Mouse (Mus musculus): ENCODE results near the gene Stk36. TPM values are rescaled to one million over a fixed set of nuclear protein-coding genes. Genes with fewer than 3 reads are reported as not detected.

Stk36 gene
- polyA plus RNA-seq, 1 experiment from 2014 or later: 0.32 TPM

DNA sequence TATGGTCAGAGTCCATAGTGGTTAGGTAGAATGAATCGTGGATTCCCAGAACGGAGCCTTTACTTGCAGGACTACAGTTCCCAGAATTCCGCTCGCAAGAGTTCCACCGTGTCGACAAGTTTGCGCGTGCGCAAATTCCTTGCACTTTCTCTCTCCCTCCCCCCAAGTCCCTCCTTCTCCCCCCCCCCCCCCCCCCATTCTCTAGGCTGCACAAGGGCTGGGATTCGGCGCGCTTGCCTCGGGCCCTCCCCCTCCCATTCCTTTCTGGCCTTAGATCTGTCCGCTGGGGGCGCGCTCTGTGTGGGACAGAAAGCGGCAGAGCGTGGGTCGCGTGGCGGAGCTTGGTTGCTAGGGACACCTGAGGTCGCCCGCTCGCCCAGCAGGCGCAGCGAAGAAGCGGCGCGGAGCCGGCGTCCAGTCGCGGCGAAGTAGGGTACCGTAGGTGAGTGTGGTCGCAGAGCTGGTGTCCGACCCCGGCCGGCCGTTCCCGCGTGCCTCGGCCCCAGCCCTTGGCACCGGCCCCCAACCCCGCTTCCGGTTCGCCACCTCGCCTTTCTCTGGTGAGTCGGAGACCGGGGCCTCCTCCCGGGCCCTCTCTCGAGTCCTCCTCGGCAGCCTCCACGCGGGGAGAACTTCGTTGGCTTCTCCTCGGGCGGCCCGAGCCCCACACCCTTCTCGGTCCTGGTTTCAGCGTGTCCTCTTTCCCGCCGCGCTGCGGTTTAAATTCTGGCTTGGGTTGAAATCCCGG lies 60.4 kb downstream of the Stk36 start, which contains the start of gene Ttll4:
Ttll4 (plus strand) TSS at position 298 of the 748 bp plus-strand sequence.
- peak; percentile 93 for DNase-seq
- Histone ChIP-seq H3K36me3 (replicated peaks; ENCODE audit: insufficient read depth, low read length) (0 out of 2 replicates have a peak, but pooled peaks cover 2% of the 10 kb centered on the region), H3K4me2 (ENCODE audit: low read depth, low read length) (peak within 1 kb of the TSS; percentile 90), H3K9ac (replicated peaks) (peak within 1 kb of the TSS; percentile 83), H3K27ac (ENCODE audit: low read depth) (peak within 1 kb of the TSS; percentile 76), H3K4me1 (ENCODE audit: insufficient read depth) (peaks cover 10% of the 10 kb centered on the region), H3K4me3 (ENCODE audit: low read depth, low read length) (peak within 1 kb of the TSS; percentile 93), H3K9me3 (ENCODE audit: low read length) (no peaks in the 10 kb centered on the region), H3K27me3 (ENCODE audit: insufficient read depth, low read length) (no peaks in the 10 kb centered on the region)
- ATAC-seq: peak; percentile 100
- TF ChIP-seq EP300 (IDR thresholded peaks at IDR 0.05; ENCODE audit: low read depth) (no peak), CTCF (IDR thresholded peaks at IDR 0.05; ENCODE audit: low read depth) (peak; percentile 78)
- under 1% methylated on average over 53 of the region's 66 CpGs for WGBS (ENCODE audit: insufficient replicate concordance)

GRCm38 (mm10) chr1:74662253-74662865 lies 61.1 kb downstream of the Stk36 start:
- Histone ChIP-seq H3K27me3 (ENCODE audit: insufficient read depth, low read length) (no peaks in the 10 kb centered on the region), H3K27ac (ENCODE audit: low read depth) (peak overlapping the region; percentile 76), H3K4me3 (ENCODE audit: low read depth, low read length) (peak overlapping the region; percentile 93), H3K9me3 (ENCODE audit: low read length) (no peaks in the 10 kb centered on the region), H3K9ac (replicated peaks) (peak overlapping the region; percentile 83), H3K4me2 (ENCODE audit: low read depth, low read length) (peak overlapping the region; percentile 90), H3K36me3 (replicated peaks; ENCODE audit: insufficient read depth, low read length) (0 out of 2 replicates have a peak, but pooled peaks cover 2% of the 10 kb centered on the region), H3K4me1 (ENCODE audit: insufficient read depth) (peaks cover 10% of the 10 kb centered on the region)
- WGBS (ENCODE audit: insufficient replicate concordance): 2% methylated on average over 13 of the region's 13 CpGs
- ATAC-seq: no peak
- TF ChIP-seq EP300 (IDR thresholded peaks at IDR 0.05; ENCODE audit: low read depth) (no peak), CTCF (IDR thresholded peaks at IDR 0.05; ENCODE audit: low read depth) (no peak)
- no peak for DNase-seq

DNA sequence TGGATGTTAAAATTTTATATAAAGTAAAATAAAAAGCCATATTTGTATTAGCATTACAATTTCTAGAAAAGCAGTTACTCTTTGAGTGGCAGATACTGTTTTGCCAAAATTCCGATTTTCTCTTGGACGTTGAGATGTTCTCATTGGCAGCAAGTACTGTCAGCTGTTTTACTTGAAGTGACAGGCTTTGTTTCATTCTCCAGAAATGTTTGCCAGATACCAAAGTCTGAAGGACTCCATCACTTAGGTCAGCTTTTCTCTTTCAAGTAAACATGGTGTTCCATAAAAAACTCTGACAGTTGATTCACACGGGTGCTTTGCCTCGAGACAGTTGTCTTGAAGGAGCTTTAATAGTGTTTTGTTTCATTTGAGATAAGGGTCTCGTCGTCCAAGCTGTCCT lies 63.9 kb downstream of the Stk36 start:
- H3K4me1 ChIP-seq (ENCODE audit: insufficient read depth): peaks cover 12% of the 10 kb centered on the region
- 61% methylated on average over 6 of the region's 6 CpGs for WGBS (ENCODE audit: insufficient replicate concordance)
- ATAC-seq: no peak
- H3K4me2 ChIP-seq (ENCODE audit: low read depth, low read length): no peak overlapping the region
- TF ChIP-seq EP300 (IDR thresholded peaks at IDR 0.05; ENCODE audit: low read depth): no peak
- TF ChIP-seq CTCF (IDR thresholded peaks at IDR 0.05; ENCODE audit: low read depth): no peak
- H3K27ac ChIP-seq (ENCODE audit: low read depth): no peak overlapping the region
- H3K4me3 ChIP-seq (ENCODE audit: low read depth, low read length): no peak overlapping the region
- DNase-seq: no peak
- H3K36me3 ChIP-seq (replicated peaks; ENCODE audit: insufficient read depth, low read length): 0 out of 2 replicates have a peak, but pooled peaks cover 2% of the 10 kb centered on the region
- no peaks in the 10 kb centered on the region for H3K27me3 ChIP-seq (ENCODE audit: insufficient read depth, low read length)
- H3K9me3 ChIP-seq (ENCODE audit: low read length): no peaks in the 10 kb centered on the region
- no peak overlapping the region for H3K9ac ChIP-seq (replicated peaks)

DNA sequence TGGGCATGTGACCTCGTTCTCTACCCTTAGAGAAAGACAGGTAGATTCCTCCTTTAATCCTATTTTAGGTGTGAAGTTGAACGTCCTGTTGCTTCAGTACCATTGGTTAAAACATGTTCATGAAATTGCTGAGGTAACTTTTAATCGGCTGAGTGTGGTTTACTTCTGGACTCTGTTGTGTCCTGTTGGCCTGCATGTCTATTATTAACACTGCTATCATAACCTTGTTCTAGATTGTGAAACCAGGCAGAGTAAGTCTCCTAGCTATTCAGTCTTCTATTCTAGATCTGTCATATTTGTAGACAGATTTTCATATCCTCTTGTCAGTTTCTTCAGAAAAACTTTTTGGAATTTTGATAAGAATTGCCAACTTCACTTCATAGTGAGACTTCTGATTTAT lies 67.1 kb downstream of the Stk36 start:
- H3K4me2 ChIP-seq (ENCODE audit: low read depth, low read length): no peak overlapping the region
- H3K9ac ChIP-seq (replicated peaks): no peak overlapping the region
- H3K27ac ChIP-seq (ENCODE audit: low read depth): no peak overlapping the region
- ATAC-seq: no peak
- H3K27me3 ChIP-seq (ENCODE audit: insufficient read depth, low read length): no peaks in the 10 kb centered on the region
- H3K36me3 ChIP-seq (replicated peaks; ENCODE audit: insufficient read depth, low read length): 0 out of 2 replicates have a peak, but pooled peaks cover 2% of the 10 kb centered on the region
- DNase-seq: no peak
- WGBS (ENCODE audit: insufficient replicate concordance): 63% methylated on average over 3 of the region's 3 CpGs
- H3K9me3 ChIP-seq (ENCODE audit: low read length): no peaks in the 10 kb centered on the region
- no peak for TF ChIP-seq CTCF (IDR thresholded peaks at IDR 0.05; ENCODE audit: low read depth)
- no peak for TF ChIP-seq EP300 (IDR thresholded peaks at IDR 0.05; ENCODE audit: low read depth)
- H3K4me3 ChIP-seq (ENCODE audit: low read depth, low read length): no peak overlapping the region
- peaks cover 9% of the 10 kb centered on the region for H3K4me1 ChIP-seq (ENCODE audit: insufficient read depth)

DNA sequence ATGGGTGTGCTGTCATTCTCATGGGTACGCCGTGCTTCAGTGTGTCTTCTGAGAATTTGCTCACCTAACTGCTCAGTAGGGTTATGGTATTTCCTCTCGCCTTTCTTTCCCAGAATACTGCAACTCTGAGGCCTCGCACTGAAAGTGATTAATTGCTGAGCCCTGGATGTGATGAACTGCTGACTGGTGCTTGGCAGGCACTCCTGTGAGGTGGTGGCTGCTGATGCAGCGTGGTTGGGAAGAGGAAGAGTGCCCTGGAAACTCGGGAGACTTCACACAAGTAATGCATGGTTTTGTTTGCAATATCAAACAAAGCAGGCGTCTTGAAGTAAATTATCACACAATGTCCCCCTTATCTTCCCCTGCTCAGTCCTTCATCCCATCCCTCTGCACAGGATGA lies 71.5 kb downstream of the Stk36 start:
- no peaks in the 10 kb centered on the region for H3K9me3 ChIP-seq (ENCODE audit: low read length)
- H3K9ac ChIP-seq (replicated peaks): no peak overlapping the region
- no peak overlapping the region for H3K27ac ChIP-seq (ENCODE audit: low read depth)
- H3K4me2 ChIP-seq (ENCODE audit: low read depth, low read length): no peak overlapping the region
- H3K27me3 ChIP-seq (ENCODE audit: insufficient read depth, low read length): no peaks in the 10 kb centered on the region
- ATAC-seq: no peak
- TF ChIP-seq CTCF (IDR thresholded peaks at IDR 0.05; ENCODE audit: low read depth) (no peak), EP300 (IDR thresholded peaks at IDR 0.05; ENCODE audit: low read depth) (no peak)
- peaks cover 2% of the 10 kb centered on the region; the same call in 1 of the 2 replicates for H3K4me1 ChIP-seq (ENCODE audit: insufficient read depth)
- no peak overlapping the region for H3K4me3 ChIP-seq (ENCODE audit: low read depth, low read length)
- DNase-seq: no peak
- H3K36me3 ChIP-seq (replicated peaks; ENCODE audit: insufficient read depth, low read length): no peaks in the 10 kb centered on the region
- WGBS (ENCODE audit: insufficient replicate concordance): 70% methylated on average over 7 of the region's 7 CpGs

DNA sequence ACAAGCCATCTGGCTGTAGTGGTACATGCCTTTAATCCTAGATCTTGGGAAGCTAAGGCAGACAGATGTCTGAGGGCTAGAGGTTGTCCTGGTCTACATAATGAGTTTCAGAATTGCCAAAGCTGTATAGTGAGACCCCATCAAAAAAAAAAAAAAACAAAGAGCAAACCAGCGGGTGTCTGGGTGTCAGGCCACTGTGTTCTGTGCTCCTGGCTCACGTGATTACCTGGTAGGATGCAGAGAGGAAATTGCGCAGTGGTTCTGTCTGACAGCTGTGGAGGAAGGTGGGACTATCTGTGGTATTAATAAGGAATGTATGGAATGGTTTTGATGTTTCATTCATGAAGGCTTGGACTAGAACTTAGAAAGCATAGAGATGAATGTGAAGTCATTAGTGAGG lies 75.6 kb downstream of the Stk36 start:
- Histone ChIP-seq H3K4me2 (ENCODE audit: low read depth, low read length) (no peak overlapping the region), H3K9ac (replicated peaks) (no peak overlapping the region), H3K27ac (ENCODE audit: low read depth) (no peak overlapping the region), H3K36me3 (replicated peaks; ENCODE audit: insufficient read depth, low read length) (peaks cover 14% of the 10 kb centered on the region), H3K4me1 (ENCODE audit: insufficient read depth) (no peaks in the 10 kb centered on the region), H3K9me3 (ENCODE audit: low read length) (no peaks in the 10 kb centered on the region), H3K4me3 (ENCODE audit: low read depth, low read length) (no peak overlapping the region), H3K27me3 (ENCODE audit: insufficient read depth, low read length) (no peaks in the 10 kb centered on the region)
- ATAC-seq (no peak), DNase-seq (no peak)
- TF ChIP-seq EP300 (IDR thresholded peaks at IDR 0.05; ENCODE audit: low read depth): no peak
- TF ChIP-seq CTCF (IDR thresholded peaks at IDR 0.05; ENCODE audit: low read depth): no peak
- 88% methylated on average over 3 of the region's 3 CpGs for WGBS (ENCODE audit: insufficient replicate concordance)
